Mouse (Mus musculus): ENCODE measurements around the gene Kcna6. TPM values are rescaled to one million over a fixed set of nuclear protein-coding genes. Genes with fewer than 3 reads are reported as not detected.

Gene Kcna6
- polyA plus RNA-seq, 1 experiment from 2014 or later, result 8.7 TPM

DNA sequence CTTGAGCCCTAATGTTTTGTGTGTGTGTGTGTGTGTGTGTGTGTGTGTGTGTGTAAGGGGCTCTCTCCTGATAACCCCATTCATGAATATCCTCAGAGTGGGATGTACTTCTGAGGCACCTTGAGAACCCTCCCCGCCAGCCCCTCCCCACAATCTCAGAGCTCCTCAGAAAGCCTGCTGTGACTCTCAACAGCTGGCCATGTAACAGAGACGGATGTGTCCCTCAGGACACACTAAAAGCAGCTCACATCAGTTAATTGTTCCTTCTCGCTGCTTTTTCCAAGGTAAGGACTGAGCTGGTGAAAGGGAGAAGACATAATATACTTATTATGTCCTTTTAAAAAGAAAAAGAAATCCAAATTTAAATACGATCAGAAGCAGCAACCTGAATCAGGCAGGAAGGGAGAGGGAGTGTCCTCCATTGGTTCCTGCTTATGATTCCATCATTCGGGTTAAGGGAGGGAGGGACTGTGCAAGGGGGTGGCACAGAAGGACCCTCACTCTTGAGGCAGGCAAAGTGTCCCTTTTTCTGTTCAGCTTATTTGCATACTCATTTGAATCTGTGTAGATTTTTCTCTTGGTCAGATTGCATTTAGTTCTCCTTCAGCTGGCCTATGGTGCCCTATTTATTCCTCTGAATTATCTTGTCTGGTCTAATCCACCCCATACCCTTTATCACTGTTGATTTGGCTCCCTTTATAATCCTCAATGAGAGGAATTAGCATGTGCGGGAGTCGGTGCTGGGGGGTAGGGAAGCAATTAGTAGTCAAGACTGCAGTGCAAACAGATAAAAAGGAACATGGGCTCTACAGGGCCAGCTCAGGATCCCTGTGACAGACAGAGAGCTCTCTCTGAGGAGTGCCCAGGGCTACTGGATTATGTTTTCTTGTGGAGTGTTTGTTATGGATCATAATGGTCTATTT is 27.4 kb upstream of the Kcna6 start:
- H3K4me1 ChIP-seq (replicated peaks), result peaks cover 19% of the 10 kb centered on the region
- no peak overlapping the region for H3K27ac ChIP-seq
- no peak overlapping the region for H3K4me2 ChIP-seq
- 29% methylated on average over 7 of the region's 7 CpGs for WGBS
- no peak for ATAC-seq (ENCODE audit: insufficient number of reproducible peaks, insufficient read depth, low FRiP score, low TSS enrichment, low read depth)
- no peaks in the 10 kb centered on the region for H3K27me3 ChIP-seq
- no peaks in the 10 kb centered on the region for H3K9me3 ChIP-seq
- no peak overlapping the region for H3K4me3 ChIP-seq (replicated peaks)
- H3K36me3 ChIP-seq, result no peaks in the 10 kb centered on the region
- no peak overlapping the region for H3K9ac ChIP-seq (replicated peaks)

DNA sequence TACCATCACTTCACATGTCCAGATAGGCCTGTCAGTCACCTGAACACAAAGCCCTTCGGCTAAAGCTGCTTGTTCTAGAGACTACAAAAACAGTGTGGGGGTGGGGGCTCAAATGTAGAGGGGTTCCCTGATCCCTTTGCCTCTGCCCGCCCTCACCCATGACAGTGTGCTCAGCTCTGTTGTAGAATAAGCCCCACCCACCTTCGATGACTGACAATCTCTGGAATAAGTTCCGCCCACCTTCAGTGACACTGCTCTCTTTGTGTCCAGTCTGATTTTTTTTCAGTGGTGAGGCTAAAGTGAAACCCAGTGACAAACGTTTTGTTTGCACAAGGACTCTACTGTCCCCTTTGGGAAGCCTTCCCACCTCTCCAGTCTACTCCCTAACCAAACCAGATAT is 26.1 kb upstream of the Kcna6 start:
- ATAC-seq (ENCODE audit: insufficient number of reproducible peaks, insufficient read depth, low FRiP score, low TSS enrichment, low read depth), result no peak
- WGBS, result 76% methylated on average over 5 of the region's 5 CpGs
- H3K4me2 ChIP-seq, result no peak overlapping the region
- peaks cover 19% of the 10 kb centered on the region for H3K4me1 ChIP-seq (replicated peaks)
- H3K27ac ChIP-seq, result no peak overlapping the region
- no peaks in the 10 kb centered on the region for H3K36me3 ChIP-seq
- no peaks in the 10 kb centered on the region for H3K27me3 ChIP-seq
- no peak overlapping the region for H3K4me3 ChIP-seq (replicated peaks)
- H3K9me3 ChIP-seq, result no peaks in the 10 kb centered on the region
- H3K9ac ChIP-seq (replicated peaks), result no peak overlapping the region

DNA sequence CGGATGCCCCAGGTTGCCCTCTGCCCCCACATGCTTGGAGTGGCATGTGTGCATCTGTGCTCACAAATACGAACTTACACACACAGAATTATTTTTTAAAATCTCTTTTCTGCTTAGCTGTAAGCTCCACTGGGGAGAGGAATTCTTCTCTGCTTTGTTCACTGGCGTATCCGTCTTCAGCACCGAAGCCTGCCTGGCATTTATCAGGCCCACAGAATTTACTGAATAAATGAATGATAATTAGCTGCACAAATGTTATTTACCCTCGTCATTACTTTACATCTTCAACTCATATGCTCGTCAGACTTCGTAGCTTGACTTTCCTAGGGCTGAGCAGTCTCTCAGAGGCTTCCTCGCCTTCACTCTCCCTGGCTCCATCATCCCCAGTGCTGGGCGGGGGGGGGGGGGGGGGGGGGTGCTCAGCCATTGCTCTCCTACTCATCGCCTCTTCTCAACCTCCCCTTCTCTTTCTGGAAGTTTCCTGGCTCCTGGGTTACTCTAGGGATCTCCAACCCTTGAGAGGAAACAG is 24.2 kb upstream of the Kcna6 start:
- ATAC-seq (ENCODE audit: insufficient number of reproducible peaks, insufficient read depth, low FRiP score, low TSS enrichment, low read depth), result no peak
- Histone ChIP-seq H3K27ac (no peak overlapping the region), H3K36me3 (no peaks in the 10 kb centered on the region), H3K9ac (replicated peaks) (no peak overlapping the region), H3K9me3 (no peaks in the 10 kb centered on the region), H3K27me3 (no peaks in the 10 kb centered on the region), H3K4me2 (no peak overlapping the region), H3K4me1 (replicated peaks) (peaks cover 19% of the 10 kb centered on the region), H3K4me3 (replicated peaks) (no peak overlapping the region)
- 78% methylated on average over 11 of the region's 11 CpGs for WGBS

DNA sequence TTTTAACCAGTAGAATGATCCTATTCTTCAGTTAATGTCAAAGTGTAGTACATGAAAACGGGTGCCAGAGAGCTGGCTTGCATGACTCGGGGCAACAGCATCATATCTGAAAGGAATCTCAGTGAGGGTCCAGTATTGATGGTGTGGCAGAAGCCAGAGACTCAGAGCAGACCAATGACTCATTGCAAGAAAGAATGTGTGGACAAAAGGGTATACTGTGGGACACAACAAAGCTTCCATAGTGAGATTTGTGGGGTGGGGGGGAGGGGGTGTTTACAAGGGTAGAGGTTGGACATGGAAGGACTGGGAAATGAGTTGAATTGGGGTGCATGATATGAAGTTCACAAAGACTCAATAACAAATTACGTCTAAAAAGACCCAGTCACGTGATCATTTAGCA is 20.9 kb upstream of the Kcna6 start:
- Histone ChIP-seq H3K36me3 (no peaks in the 10 kb centered on the region), H3K9ac (replicated peaks) (no peak overlapping the region), H3K4me1 (replicated peaks) (peaks cover 2% of the 10 kb centered on the region; the same call in 1 of the 2 replicates), H3K27me3 (no peaks in the 10 kb centered on the region), H3K4me2 (no peak overlapping the region), H3K9me3 (no peaks in the 10 kb centered on the region), H3K27ac (no peak overlapping the region), H3K4me3 (replicated peaks) (no peak overlapping the region)
- WGBS, result 87% methylated on average over 4 of the region's 4 CpGs
- no peak for ATAC-seq (ENCODE audit: insufficient number of reproducible peaks, insufficient read depth, low FRiP score, low TSS enrichment, low read depth)

DNA sequence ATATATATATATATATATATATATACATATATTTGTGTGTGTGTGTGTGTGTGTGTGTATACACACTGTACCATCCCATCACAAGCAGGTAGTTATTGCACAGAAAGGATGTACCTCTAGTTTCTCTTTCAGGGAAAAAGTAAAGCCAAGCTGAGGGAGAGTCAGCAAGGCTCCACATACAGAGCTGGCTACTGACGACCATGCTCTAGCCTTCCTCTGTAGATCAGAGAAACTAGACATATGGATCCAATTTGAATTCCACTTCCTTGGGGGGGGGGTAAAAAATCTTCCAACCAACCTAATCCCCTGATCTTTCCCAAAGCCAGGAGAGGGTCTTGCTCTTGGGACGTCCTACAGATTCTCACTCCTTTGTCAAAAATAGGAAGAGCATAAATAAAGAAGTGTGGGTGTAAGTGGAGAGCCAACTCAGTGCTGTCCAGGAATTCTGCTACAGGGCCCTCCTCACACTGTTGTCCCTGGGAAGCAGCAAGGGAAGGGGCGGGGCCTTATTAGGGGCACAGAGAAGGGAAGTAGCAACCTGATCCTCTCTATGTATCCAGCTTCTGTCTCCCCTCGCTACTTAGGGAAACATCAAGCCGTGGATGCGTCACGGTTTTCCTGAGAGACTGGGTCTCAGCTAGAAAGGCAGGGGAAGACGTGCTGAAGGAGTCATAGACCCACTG is 15.4 kb upstream of the Kcna6 start:
- WGBS, result 8% methylated on average over 8 of the region's 8 CpGs
- Histone ChIP-seq H3K27ac (peak overlapping the region; percentile 62; the same call in 1 of the 2 replicates), H3K36me3 (no peaks in the 10 kb centered on the region), H3K9me3 (no peaks in the 10 kb centered on the region), H3K4me1 (replicated peaks) (peaks cover 32% of the 10 kb centered on the region), H3K4me2 (peak overlapping the region; percentile 36), H3K9ac (replicated peaks) (no peak overlapping the region), H3K27me3 (no peaks in the 10 kb centered on the region), H3K4me3 (replicated peaks) (no peak overlapping the region)
- peak; percentile 41; the same call in 1 of the 2 replicates for ATAC-seq (ENCODE audit: insufficient number of reproducible peaks, insufficient read depth, low FRiP score, low TSS enrichment, low read depth)

DNA sequence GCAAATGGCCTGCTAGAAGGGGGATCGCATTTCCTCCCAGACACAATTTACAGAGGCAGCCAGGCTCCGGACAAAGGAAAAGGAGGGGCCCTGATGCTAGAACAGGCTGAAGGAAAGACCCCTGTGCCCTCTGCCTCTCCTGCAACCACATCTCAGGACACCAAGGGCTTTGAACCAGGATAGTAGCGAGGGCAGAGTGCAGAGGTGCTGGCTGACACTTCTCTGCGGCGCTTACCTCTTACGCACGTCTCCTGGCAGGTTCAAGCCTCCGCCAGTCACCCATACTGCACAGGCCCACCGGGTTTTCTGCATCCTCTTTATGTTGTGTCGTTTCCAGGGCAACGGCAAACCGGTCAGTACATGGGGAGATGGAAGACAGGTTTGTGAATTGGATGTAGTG is 12.0 kb upstream of the Kcna6 start:
- peak; percentile 55; the same call in 1 of the 2 replicates for ATAC-seq (ENCODE audit: insufficient number of reproducible peaks, insufficient read depth, low FRiP score, low TSS enrichment, low read depth)
- H3K9me3 ChIP-seq, result no peaks in the 10 kb centered on the region
- H3K4me2 ChIP-seq, result peak overlapping the region; percentile 39
- H3K4me3 ChIP-seq (replicated peaks), result 0 out of 2 replicates have a peak overlapping the region, but pooled peaks have one; percentile 8
- no peaks in the 10 kb centered on the region for H3K27me3 ChIP-seq
- 23% methylated on average over 12 of the region's 12 CpGs for WGBS
- peaks cover 32% of the 10 kb centered on the region for H3K4me1 ChIP-seq (replicated peaks)
- H3K9ac ChIP-seq (replicated peaks), result peak overlapping the region; percentile 47; the same call in 1 of the 2 replicates
- H3K36me3 ChIP-seq, result no peaks in the 10 kb centered on the region
- peak overlapping the region; percentile 86 for H3K27ac ChIP-seq

DNA sequence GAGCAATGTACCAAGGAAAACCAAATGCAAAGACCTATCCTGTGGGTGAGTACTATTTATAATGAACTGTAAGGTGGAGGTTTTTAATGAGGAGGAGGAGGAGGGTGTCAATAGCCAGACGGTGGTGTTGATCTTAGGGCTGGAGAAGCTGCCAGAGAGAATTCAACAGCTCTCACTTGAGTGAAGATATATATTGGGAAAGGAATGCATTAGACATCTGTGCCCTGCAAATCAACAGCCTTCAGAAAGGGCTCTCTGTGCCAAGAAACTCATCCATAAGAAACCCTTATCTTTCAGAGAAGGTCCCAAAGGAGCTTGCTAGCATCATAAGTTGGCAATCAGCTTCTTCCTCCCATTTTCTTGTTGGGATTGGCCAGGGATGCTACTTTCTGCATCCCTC is 5.4 kb upstream of the Kcna6 start:
- Histone ChIP-seq H3K4me1 (replicated peaks) (no peaks in the 10 kb centered on the region), H3K9me3 (no peaks in the 10 kb centered on the region), H3K27ac (no peak overlapping the region), H3K4me3 (replicated peaks) (no peak overlapping the region), H3K27me3 (0 out of 2 replicates have a peak, but pooled peaks cover 6% of the 10 kb centered on the region), H3K4me2 (no peak overlapping the region), H3K36me3 (no peaks in the 10 kb centered on the region), H3K9ac (replicated peaks) (no peak overlapping the region)
- 48% methylated on average over 1 of the region's 1 CpGs for WGBS
- ATAC-seq (ENCODE audit: insufficient number of reproducible peaks, insufficient read depth, low FRiP score, low TSS enrichment, low read depth), result no peak

DNA sequence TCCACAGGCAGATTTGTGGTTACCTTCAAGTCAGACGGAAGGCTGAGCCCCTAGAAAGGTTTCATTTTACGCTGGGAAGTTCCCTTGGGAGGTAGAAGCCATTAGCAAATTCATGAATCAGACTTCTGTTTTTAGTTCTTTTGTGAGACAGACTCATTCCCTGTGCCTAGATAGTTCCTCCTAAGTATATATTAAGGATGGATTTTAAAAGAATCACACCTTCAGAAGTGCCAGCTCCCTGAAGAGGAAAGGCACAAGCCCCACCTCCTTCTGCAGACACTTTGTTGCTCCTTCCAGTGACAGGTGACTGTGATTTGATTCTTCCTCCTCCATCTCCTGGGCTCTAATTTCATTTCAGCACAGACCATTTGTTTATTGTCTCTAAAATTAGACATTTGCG is 2.1 kb upstream of the Kcna6 start:
- no peaks in the 10 kb centered on the region for H3K9me3 ChIP-seq
- peaks cover 26% of the 10 kb centered on the region for H3K27me3 ChIP-seq
- no peaks in the 10 kb centered on the region; the same call in 1 of the 2 replicates for H3K36me3 ChIP-seq
- H3K4me2 ChIP-seq, result no peak overlapping the region
- WGBS, result 52% methylated on average over 3 of the region's 3 CpGs
- no peak overlapping the region for H3K4me3 ChIP-seq (replicated peaks)
- ATAC-seq (ENCODE audit: insufficient number of reproducible peaks, insufficient read depth, low FRiP score, low TSS enrichment, low read depth), result no peak
- H3K27ac ChIP-seq, result no peak overlapping the region
- H3K9ac ChIP-seq (replicated peaks), result no peak overlapping the region
- H3K4me1 ChIP-seq (replicated peaks), result peaks cover 8% of the 10 kb centered on the region

DNA sequence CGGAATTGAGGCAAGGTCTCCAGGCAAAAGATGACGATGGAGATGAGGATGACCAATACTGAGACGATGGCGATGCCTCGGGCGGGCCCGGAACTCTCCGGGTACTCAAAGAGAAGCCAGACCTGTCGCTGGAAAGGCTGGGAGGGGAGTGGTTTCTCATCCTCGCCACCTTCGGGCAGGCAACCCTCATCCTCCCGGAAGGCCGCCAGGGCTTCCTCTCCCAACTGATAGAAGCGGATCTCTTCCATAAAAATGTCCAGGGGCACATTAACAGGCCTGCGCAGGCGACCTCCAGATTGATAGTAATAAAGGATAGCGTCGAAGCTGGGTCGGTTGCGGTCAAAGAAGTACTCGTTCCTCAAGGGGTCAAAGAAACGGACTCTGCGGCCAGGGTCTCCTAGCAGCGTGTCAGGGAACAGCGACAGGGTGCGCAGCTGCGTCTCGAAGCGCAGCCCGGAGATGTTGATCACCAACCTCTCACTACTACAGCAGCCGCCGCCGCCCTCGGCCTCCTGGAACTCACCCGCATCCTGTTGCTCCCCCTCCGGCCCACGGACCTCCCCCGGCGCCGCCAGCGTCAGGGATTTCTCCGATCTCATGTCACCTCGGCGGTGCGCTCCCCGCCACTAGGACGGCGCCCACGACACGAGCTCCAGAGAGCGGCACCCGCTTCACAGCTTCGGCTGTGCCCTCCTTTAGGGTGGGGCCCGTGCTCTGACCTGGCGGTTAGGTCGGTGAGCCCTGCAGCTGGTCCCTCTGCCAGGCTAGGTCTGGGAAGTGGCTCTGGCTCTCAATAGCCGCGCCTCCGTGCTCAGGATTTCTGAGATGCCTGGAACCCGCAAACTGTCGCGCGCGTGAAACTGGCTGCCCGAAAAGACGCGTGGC is 906 bp downstream of the Kcna6 start:
- peak; percentile 49; the same call in 1 of the 2 replicates for ATAC-seq (ENCODE audit: insufficient number of reproducible peaks, insufficient read depth, low FRiP score, low TSS enrichment, low read depth)
- Histone ChIP-seq H3K4me2 (peak overlapping the region; percentile 98), H3K36me3 (no peaks in the 10 kb centered on the region; the same call in 1 of the 2 replicates), H3K9ac (replicated peaks) (peak overlapping the region; percentile 72), H3K4me3 (replicated peaks) (peak overlapping the region; percentile 62), H3K27me3 (peaks cover 27% of the 10 kb centered on the region), H3K9me3 (no peaks in the 10 kb centered on the region), H3K27ac (0 out of 2 replicates have a peak overlapping the region, but pooled peaks have one; percentile 78), H3K4me1 (replicated peaks) (peaks cover 10% of the 10 kb centered on the region)
- WGBS, result 1% methylated on average over 67 of the region's 67 CpGs

DNA sequence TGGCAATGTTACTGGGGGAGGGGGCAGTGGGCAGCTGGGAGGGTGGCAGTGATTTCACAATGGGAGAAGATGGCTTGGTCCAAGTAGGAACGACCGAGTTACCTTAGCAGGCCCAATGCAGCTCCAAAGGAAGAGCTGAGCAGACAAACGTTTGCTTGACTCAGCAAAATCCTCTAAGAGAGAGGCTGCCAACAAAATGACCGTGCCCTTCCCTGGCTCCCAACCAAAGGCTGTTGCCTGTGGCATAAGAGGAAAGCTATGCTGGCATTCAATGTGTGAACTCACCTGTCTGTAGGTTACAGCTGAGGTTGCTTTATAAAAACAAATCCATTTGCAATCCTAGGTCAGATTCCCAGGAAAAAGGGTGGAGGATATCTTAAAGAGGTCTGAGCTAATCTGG is 3.5 kb downstream of the Kcna6 start:
- no peak overlapping the region for H3K4me2 ChIP-seq
- no peak overlapping the region for H3K4me3 ChIP-seq (replicated peaks)
- H3K27me3 ChIP-seq, result peaks cover 27% of the 10 kb centered on the region
- H3K27ac ChIP-seq, result no peak overlapping the region
- WGBS, result 78% methylated on average over 4 of the region's 4 CpGs
- ATAC-seq (ENCODE audit: insufficient number of reproducible peaks, insufficient read depth, low FRiP score, low TSS enrichment, low read depth), result no peak
- no peaks in the 10 kb centered on the region for H3K9me3 ChIP-seq
- no peak overlapping the region for H3K9ac ChIP-seq (replicated peaks)
- no peaks in the 10 kb centered on the region; the same call in 1 of the 2 replicates for H3K36me3 ChIP-seq
- peaks cover 13% of the 10 kb centered on the region for H3K4me1 ChIP-seq (replicated peaks)

All from limb, embryonic 12.5 days (tissue).